Mouse (Mus musculus): ENCODE results near the gene Ppp1r14d.

Ppp1r14d gene

DNA sequence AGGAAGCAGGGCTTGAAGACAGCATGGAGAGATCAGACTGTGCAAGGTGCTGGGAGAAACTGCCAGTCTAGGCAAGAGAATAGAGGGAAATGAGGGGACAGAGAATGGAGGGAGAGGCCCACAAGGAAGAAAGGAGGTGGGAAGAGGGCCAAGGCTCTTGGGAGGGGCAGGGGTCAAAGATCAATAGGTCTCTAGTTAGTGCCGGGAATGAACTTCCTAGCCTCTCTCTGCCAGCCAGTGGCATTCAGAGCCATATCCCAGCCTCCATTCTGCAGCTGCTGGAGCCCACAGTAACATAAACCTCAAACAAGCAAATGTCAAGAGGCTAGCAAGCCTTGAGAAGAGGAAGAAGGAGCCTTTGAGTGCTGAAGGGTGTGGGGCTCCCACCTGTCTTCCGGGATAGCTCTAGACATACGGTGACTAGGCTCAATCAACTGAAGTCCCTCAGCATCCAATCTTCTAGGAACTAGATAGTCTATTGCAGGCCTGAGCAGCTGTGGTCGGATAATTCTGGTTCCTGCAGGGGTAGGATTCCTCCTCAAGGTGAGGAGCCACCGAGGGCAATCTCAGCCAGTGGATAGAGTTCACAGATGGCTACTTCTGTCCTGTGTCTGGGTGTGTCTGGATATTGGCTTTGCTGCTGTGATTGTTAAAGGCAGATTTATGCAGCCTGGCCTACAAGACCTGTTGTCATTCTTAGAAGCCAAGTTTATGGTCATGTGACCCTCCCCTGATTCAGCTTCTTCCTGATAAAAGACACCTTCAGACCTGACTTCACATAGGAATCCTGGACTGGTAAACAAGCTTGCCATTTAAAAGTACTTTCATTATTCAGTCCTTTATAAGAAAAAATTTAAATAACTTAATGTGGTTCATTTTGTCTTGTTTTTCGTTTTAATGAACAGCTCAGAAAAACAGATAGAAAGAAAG is at the start of gene Ppp1r14d:
Gene Ppp1r14d, minus strand, starts transcription at position 132 of the 930 bp plus-strand sequence.
- DNase-seq (ENCODE audit: low spot score), result peak; percentile 56

DNA sequence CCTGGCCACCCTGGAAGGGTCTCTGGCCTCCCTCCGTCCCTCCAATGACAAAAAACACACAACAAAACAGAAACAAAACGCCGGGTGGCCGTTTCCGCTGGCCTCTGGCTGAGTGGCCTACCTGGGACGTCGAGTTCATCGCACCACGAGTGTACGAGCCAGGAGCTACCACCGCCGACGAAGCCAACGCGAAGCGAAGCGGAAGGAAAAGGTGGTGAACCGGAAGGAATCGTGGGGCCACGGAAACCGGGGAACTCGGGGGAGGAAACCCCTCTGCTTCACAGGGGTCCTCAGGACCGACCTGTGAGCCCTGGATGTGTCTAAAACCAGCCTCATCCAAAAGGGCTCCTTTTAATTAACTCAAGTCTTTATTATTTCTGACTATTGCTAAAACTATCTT is 48.1 kb upstream of the Ppp1r14d start:
- no peak for DNase-seq (ENCODE audit: low spot score)

DNA sequence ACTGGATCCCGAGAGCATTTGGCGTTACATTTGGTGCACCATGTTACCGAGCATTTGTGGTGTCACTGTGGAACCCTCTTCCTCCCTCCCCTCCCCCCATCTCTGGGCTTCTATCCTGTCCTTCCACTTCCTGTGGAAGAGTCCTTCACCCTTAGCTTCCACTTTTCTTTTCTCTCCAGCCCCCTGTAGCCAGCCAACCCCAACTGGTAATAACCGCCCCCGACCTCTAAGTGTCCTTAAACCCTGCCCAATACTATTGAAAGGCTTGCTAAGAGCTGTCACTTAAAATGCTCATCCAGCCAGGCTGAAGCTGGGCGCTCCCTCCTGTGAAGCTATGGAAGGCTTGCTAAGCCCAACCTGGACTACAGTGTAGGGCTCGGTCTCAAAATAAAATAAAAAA is 47.2 kb upstream of the Ppp1r14d start:
- no peak for DNase-seq (ENCODE audit: low spot score)

DNA sequence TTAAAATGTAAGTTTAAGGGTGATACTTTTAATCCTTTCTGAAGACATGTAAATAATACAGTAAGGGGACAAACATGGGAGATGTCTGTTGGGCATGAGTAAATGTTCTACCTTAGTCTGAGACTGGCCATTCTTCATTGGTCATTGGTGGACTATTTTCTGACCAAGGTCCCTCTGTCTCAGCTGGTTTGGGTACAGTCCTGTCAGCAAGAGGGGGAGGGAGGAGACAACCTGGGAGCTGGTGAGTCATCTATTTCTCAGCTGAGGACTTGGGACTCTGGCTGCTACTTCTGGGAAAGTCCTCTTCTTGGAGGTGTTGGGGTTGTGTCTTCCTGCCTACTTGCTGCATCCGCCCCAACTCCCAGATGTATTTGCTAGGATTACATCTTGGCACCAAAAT is 44.4 kb upstream of the Ppp1r14d start:
- peak; percentile 73 for DNase-seq (ENCODE audit: low spot score)

DNA sequence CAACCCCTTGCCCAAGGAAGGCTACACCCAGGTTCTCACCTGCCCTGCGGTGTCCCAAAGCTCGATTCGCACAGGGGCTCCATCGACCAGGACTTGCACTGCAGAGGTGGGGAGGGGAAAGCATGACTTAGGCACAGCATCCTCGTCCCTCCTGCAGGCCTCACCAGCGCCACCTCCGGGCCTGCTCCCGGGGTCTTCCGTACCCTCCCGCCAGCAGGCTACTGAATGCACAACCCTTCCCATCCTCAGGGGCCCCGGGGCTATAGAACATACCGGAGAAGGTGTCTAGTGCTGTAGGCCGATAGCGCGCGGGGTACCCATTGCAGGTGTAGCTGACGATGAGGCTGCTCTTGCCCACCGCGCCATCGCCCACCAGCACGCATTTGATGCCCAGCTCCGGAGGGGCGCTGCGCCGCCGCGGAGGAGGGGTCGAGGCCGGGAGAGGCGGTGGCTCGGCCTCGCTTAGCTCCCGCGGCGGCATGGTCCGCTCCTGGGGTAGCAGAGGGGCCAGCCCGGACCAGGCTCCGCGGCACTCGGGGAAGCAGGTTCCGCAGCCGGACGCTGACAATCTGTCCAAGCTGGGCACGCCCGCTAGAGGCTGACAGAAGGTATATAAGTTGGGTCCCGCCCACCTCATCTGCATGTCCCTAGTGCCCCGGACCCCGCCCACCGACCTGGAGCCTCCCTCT is 41.1 kb upstream of the Ppp1r14d start, which contains the start of gene Rhov:
Gene Rhov, minus strand, starts transcription at position 630 of the 689 bp plus-strand sequence.
- DNase-seq (ENCODE audit: low spot score), result peak; percentile 69

DNA sequence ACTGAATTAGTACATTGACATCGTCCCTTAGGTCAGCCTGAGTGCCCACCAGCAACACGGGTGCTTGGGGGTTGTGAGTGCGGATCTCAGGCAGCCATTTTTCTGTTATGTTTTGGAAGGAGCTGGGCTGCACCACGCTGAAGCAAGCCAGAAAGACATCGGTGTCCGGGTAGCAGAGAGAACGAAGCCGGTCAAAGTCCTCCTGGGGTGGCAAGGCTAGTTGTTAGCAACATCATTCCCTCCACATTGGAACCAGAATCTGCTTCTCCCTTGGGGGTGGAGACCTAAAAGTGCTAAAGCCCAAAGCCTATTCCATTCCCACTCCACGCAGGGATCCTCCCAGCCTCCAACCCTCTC is 40.6 kb upstream of the Ppp1r14d start:
- DNase-seq (ENCODE audit: low spot score), result no peak

DNA sequence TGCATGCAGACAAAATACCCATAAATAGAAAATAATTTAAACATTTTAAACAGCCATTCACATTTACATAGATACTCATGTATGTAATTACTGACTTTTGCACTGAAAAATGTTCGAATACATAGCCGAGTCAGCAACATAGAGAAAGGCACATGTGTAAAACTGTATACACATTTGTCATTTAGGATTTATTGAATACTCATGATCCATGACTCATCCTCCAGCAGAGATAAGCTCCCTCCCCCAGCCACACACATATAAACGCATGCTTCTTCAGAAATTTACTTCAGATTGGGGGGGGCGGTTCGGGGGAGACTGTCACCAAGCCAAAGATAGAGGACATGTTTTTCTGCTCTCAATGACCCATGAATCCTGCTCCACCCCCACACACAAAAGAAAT is 34.1 kb upstream of the Ppp1r14d start:
- no peak for DNase-seq (ENCODE audit: low spot score)

DNA sequence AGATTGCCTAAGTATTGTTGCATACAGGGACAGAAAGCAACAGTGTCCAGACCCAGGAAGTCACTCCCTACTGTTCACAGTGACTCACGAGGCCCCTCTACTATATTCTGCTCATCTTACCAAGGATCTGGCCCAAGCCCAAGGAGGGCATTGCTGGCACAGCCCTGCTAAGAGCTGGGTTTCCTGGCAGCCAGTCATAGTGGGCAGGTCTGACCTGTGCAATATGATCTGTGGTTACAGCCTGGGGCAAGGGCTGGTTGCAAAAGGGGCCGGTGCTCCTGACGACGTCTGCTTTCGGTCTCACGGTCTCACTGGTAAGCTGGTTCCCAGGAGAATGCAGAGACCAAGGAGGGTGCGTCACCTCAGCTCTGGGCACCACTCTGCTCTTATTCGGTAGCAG is 33.3 kb upstream of the Ppp1r14d start:
- DNase-seq (ENCODE audit: low spot score), result no peak

DNA sequence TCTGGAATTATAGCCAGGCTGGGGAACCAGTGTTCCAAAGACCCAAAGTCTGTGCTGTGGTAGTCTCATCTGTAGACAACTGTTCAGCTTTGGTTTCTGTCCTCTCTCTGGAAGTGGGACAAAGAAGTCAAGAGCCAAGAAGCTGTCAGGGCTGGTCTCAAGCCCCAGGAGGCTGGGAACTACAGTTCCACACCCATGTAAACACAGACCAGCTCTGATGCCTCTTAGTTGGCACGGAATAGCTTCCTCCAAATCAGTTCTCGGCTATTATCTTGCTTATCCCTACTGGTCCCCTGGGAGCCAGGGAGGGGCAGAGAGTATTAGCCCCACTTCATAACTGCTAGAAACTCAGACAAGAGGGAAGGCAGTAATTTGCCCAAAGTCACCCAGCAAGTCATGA is 31.6 kb upstream of the Ppp1r14d start:
- no peak for DNase-seq (ENCODE audit: low spot score)

DNA sequence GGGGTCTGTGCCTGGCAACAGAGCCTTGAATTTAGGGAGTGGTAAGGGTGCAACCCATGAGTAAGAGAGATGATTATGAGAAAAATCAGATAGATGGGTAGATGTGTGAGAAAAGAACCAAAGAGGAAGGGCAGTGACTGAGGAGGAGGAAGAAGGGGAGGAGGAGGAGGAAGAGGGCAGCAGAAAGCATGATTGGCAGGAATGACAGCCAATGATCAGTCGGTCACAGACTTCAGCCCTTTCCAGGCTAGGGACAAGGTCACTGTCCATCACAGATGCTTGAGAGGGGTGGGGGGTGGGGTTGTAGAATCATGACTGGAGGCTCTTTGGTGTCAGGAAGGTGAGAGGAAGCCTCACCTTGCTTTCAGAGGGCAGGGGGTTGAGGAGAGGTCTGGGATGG is 30.8 kb upstream of the Ppp1r14d start:
- DNase-seq (ENCODE audit: low spot score), result no peak

DNA sequence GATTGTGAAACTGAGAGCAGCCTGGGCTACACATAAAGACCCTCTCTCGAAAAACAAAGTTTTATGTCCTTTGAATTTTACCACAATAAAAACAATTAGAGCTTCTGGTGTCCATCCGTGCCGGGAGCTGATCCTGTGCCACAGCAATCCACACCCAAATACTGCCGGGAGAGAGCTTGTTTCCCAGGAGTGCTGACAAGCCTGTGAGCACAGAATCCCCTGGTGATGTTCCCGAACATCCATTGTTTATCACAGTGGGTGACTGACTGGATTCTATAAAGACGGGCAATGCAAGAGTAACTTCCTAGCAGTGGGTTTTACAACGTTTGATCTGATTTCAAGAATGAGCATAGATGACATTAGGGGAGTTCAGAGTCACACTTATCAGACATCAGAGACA is 25.3 kb upstream of the Ppp1r14d start:
- no peak for DNase-seq (ENCODE audit: low spot score)

DNA sequence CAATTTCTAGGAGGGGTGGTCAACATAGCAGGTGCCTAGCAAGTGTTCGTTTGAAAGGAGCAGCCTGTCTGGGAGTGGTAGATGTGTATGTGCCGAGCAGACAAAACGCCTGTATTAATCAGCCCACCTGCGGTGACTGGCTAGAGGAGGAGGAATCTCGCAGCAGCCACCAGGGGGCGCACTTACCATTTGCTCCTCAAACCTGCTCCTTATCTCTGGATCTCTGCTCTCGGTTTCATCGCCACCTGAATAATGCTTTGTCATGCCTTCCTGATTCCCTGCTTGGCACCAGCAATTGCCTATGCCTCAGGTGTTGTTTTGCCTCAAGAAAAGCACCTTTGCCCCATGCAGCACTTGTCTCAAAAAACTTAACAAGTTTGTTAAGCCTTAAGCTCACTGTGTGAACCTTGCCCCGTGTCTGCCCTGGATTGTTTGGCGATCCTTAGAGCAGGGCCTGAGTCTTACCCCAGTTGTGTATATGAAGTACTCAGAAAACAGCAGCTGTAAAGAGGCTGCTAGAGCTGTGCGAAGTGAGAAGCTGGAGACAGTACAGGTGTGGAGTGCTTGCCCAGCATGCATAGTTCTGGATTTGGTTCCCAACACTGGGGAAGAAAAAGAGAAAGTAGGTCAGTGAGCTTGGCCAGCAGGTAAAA is 21.2 kb upstream of the Ppp1r14d start:
- DNase-seq (ENCODE audit: low spot score), result peak; percentile 86

DNA sequence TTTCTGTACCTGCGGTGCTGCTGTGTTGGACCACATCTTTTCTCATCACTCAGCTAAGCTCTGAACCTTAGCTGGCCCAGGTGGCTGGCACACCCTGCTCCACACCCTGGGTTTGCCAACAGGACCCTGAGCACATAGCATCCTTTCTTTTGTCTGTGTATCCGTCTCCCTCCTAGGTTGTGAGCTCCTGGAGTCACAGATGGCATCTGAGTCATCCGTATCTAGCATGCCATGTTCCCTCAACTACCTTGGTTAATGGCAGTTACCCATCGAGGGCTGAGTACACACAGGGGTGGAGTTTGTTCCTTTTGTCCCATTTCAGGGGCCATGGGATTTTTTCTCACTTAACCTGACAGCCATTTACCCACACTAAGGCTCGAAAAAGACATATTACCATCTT is 20.7 kb upstream of the Ppp1r14d start:
- DNase-seq (ENCODE audit: low spot score), result no peak

DNA sequence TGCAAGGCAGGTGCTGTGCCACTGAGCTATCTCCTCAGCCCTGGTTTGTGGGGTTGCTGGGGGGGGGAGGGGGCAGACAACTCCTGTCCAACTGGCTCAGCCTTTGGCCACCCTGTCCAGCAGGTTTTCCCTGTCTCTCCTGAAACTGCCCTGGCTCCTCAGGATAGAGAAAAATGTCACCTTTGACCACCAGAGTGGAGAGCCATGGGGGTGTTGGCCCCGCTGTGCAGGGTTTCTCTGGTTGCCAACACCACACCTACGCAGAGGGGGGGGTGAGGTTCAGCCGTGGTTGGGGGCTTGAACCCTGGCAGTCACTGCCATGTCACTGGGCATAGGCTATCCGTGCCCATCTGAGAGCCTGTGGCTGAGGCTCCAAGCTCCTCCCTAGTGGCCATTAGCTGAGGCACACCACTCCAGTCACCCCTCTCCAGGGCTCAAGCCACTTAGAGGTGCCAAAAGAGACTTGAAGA is 19.9 kb upstream of the Ppp1r14d start:
- DNase-seq (ENCODE audit: low spot score), result peak; percentile 58

DNA sequence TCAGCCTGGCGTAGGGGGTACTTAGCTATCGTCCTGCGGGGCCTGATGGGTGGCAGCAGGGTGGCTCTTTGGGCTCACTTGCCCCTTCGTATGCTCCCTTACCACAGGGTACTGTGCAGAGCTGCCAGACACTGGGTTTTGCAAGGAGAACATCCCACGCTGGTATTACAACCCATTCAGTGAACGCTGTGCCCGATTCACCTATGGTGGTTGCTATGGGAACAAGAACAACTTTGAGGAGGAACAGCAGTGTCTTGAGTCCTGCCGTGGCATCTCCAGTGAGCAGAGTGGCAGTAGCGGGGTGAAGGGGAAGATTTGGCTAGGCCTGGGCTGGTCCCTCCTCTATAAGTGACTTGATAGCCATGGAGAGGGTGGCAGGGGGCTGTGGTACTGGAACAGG is 18.2 kb upstream of the Ppp1r14d start:
- DNase-seq (ENCODE audit: low spot score), result no peak

DNA sequence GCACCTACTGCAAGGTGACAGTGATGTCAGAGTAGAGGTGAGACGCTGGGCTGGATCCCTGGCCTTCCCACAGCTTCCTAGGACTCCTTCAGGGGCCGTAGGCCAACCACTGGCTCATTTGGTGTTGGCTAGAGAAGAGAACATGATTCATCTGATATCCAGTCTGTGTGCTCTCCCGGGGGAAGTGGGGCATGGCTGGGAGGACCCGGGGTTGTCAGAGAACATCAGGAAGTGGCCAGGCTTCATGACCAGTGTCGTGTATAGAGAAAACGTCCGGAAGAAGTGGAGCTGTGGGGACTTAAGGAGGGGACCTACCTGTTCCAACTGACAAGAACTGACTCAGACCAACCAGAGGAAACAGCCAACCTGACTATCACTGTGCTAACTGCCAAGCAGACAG is 15.5 kb upstream of the Ppp1r14d start:
- no peak for DNase-seq (ENCODE audit: low spot score)

DNA sequence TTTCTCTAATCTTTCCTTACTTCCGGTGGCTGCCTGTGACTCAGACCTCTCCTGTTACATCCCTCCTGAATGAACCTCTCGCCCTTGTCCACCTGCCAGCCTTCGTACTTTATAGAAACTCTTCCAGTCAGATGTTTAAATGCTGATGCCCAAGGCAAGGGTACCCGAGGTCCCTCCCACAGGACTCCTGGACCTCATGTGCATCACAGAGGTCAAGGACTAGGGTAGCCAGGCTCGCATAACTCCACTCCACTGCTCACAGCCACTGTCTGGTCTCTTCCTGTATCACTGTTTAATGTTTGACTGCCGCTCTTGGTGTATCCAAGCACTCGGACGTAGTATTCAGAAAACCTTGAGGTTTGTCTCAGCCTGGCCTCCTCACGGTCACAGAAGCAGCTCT is 12.8 kb upstream of the Ppp1r14d start:
- peak; percentile 64 for DNase-seq (ENCODE audit: low spot score)

DNA sequence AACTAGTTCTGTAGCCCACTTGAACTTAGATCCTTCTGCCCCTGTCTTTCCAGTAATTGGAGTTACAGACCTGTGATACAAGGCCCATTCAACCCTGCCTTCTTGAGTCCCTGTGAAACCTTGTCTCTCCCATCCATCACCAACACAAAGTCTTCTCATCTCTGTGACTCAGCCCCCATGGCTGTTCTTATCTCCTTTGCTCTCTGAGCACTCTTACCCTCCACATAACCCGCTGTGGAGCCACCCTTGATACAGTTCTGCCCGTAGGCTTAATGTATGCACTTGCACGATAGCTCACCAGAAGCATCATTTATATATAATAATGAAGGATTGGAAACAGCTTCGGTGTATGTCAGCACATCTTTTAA is 11.1 kb upstream of the Ppp1r14d start:
- no peak for DNase-seq (ENCODE audit: low spot score)

DNA sequence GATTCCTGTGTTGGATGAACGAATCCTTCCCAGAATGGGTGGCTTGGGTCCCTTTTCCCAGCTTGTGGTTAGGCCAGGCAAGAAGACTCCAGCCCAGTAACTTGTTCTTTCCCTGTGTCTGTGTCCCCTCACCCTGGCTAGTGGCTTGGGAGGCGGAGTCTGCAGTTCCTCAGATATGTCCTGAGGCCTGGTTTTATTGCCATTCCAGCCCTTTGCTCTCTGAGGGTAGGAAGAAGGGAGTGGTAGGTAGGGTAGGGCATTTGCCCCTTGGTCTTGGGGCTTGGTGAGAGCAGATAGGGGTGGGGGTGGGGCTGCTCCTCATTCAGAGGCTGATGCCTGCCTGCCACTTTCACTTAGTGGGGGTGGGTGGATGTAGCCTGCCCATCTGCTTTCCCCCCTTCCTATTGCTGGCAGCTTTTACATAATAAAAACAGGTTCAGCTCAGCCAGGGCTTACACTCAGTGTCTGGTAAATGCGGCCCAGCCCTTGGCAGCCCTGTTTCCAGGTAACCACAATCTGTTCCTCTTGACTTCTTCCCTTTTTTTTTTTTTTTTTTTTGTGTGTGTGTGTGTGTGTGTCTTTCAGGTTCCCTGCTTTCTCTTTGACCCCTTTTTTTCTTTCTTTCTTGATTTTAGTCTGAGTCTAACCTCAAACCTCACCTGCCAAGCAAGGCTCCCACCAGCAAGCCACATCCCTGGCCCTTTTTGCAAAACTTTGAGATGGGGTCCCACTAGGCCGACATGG is 10.5 kb upstream of the Ppp1r14d start:
- DNase-seq (ENCODE audit: low spot score), result peak; percentile 45

DNA sequence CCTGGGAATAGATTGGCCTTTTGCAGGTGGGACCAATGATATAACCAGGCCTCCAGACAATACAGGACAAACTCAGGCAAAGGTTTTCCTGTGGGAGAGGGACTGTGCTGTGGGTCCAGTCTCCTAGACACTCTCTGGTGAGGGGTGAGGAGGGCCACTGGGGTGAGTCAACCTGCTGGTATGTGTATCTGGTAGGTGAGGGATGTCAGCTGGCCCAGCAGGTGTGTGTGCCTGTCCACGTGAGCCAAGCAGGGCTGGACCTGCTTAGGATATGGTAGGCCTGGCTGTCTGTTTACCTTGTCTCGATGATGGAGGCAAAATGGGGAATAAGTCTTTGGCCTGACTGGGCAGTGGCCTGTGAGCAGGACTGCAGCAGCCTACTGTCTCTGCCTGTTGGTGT is 9.0 kb upstream of the Ppp1r14d start:
- peak; percentile 61 for DNase-seq (ENCODE audit: low spot score)

DNA sequence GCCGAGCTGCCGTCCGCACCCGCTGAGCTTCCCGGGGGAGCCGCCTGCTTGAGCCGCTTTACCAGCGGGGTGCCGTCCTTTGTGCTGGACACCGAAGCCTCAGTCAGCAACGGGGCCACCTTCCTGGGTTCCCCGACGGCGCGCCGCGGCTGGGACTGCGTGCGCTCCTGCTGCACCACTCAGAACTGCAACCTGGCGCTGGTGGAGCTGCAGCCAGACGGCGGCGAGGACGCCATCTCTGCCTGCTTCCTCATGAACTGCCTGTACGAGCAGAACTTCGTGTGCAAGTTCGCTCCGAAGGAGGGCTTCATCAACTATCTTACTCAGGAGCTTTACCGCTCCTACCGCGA is 8.1 kb upstream of the Ppp1r14d start:
- no peak for DNase-seq (ENCODE audit: low spot score)

DNA sequence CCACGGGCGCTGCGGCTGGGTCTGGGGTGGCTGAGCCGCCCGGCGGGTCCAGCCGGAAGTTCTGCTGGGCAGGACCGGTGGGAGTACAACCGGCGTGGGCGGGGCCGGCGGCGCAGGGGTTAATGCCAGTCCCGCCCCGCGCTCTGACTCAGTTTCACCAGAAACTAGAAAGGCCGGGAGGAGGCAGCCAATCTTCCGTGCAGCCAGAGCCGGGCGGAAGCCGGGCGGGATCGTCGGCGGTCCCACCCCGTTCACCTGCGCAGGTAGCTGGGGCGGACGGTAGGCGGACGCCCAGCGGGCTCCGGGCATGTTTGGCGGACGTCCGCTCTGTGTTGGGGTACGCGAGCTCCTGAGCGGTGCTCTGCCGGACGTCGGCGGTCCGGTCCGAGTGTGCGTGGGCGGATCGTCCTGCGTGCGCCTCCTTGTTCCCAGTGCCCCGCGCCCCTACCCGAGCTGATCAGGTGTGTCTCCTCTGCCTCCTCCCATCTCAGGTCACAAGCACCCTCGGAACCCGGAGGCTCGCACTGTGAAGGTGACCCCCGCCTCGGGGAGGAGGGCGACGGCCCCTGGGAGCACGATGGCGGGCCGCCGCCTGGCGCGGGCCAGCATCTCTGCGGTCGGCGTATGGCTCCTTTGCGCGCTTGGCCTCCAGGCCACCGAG is 7.6 kb upstream of the Ppp1r14d start, which contains the start of gene Spint1:
Gene Spint1, plus strand, starts transcription at position 153 of the 661 bp plus-strand sequence.
- peak; percentile 85 for DNase-seq (ENCODE audit: low spot score)
